Mouse (Mus musculus): ENCODE data around the gene Clec1b. TPM values are rescaled to one million over a fixed set of nuclear protein-coding genes. Genes with fewer than 3 reads are reported as not detected.

The Clec1b gene
- 1 to 10 TPM in 1 of 2 experiments, under 1 TPM in 1; 0.56 to 1.2 TPM for total RNA-seq (2021)
- long read RNA-seq, experiment 1 = 0 reads
- long read RNA-seq, experiment 2 = 0 reads

DNA sequence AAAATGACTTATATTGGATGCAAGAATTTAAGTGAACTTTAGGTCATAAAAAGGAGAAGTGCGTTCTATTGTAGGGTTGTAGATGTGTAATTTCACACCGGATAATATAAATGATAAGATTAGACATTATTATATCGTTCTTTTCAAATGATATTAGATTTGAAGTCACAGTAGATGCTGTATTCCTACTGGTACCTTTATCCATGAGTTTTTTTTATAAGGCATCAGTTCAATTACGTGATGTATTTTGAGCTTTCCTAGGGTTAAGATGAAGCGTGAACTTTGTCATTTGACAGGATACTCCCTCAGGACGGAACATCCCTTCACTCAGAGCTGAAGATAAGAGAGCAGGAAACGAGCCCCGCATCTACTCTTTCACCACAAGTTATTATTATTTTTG is at the start of gene Clec1b:
Gene Clec1b (plus strand): TSS at position 301 of the 400 bp plus-strand sequence.
- no peak for DNase-seq

DNA sequence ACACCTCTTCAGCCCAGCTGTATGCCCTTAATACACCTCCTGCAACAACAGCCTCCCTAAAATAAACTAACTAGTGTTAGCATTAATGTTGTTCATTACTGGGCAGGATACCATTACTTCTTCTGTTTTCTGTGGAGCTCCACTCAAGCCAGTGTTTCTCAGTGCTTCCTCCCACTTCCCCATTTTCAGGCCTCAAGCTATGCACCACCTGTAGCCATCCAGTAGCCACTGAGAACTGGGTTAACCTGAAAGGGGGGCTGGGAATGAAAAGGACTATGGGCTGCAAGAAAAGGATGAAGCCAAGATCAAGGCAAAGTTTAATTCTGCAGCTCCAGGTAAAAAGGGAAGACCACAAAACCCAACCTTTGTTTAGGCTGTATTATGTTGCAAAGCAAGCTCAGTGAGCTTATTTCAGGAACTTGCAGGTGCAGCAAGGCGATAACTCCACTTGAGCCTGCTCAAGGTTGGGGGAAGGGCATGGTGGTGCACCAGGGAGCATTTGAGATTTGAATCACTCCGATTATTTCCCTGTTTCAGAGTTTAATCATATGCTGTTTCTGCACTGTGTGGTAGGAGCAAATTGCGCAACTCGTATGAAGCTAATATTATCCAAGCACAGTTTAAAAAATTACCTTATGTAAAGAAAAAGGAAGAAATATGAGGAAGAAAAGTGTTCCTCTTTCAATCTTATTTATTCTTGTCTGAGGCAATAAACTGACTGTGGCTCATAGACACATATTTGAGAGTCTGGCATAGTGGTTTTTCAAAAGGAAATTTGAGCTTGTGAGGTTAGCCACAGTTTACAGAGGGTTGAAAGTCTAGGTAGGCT is 47.4 kb upstream of the Clec1b start:
- DNase-seq = no peak

DNA sequence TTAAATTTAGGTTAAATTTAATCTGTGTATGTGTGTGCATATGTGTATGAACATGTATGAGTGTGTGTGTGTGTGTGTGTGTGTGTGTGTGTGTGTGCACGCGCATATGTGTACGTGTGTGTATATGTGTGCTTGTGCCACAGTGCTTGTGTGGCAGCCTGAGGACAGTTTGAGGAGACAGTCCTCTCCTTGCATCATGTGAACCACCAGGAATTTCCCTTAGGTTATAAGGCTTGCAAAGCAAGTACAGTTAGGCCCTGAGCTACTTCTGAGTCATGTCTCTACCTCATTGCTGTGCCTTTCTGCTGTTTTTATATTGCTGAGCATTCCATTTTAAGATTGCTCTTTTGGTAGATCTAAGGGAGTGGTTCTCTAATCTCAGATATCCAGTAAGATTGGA is 46.0 kb upstream of the Clec1b start:
- DNase-seq = no peak

DNA sequence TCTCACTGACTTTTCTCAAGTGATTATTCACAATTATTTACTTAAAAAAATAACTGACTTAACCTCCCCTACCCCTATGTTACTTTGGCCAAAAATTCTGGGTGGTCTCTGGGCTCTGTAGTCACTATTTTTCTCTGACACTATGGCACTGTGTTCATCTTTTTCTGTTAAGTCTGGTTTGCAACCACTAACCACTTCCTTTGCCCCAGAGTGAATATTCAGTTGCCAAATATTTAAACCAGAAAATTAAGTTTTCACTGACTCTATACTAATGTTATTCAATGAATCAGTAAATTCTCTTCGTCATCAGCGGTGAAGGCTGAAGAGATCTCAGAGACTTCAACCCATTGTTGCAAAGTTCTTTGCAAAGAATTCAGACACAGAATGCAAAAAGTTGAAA is 41.3 kb upstream of the Clec1b start:
- DNase-seq = no peak

DNA sequence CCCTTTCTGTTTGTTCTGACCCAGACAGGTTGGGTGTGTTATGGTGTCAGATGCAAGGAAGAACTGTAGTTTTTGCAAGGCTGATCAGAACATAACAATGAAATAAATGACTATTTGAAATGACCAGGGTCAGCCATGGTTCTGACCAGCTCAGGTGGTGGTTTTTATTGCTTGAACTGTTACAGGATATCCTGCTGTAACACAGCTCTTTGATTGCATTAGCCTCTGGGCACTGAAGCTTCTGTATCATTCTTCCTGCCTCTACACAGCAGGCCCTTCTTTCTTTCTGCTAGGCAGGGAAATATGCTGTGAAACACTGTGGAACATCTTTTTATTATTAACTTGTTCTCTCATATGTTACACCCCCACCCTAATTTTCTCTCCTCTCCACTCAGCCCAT is 40.7 kb upstream of the Clec1b start:
- DNase-seq = no peak

DNA sequence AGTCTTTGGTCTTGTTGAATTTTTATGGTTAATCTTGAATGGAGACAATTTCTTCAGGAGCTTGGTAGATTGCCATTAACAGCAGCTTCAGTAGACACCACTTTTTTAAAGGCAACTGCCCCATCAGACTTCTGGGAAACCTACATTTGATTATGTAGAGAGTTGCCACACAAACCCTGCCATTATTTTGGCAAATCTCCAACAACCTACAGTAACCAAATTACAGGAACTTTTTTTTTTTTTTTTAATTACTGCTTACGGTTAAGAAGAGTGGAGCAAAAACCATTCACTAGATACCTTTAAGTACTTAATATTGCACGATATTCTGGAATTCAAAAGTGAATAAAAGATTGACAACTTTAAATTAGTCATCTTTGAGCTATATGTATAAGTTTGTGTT is 37.6 kb upstream of the Clec1b start:
- DNase-seq = no peak

DNA sequence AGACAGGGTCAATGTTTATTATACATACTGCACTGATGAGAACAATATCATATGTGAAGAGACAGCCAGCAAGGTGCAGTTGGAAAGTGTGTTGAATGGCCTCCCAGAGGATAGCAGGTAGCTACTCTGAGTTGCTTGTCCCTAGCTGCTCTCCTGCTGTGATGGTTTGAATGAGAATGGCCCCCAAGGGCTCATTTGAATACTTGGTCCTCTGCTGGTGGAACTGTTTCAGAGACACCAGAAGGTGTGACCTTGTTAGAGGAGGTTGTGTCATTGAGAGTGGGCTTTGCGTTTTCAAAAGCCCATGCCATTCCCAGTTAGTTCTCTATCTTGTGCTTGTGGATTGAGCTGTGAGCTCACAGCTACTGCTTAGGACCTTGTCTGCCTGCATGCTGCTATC is 33.2 kb upstream of the Clec1b start:
- DNase-seq = no peak

DNA sequence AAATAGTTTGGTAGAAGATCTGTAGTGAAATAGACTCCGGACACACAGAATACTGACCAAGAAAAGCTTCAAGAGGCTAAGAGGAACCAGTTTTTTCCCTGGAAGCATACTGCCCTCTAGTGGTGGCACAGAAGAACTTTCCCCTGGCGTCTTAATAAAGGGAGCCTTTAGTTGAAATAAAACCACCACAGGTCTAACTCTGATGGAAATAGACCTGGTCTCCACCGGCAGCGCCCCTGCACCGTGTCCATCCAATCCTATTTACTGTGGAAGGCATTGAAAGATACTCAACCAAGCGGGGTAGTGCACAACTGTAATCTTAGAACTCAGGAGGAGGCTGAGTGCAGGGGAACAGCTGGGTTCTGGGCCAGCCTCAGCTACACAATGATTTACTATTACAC is 31.1 kb upstream of the Clec1b start:
- DNase-seq = peak in 1 of 2 experiments; percentile 54

DNA sequence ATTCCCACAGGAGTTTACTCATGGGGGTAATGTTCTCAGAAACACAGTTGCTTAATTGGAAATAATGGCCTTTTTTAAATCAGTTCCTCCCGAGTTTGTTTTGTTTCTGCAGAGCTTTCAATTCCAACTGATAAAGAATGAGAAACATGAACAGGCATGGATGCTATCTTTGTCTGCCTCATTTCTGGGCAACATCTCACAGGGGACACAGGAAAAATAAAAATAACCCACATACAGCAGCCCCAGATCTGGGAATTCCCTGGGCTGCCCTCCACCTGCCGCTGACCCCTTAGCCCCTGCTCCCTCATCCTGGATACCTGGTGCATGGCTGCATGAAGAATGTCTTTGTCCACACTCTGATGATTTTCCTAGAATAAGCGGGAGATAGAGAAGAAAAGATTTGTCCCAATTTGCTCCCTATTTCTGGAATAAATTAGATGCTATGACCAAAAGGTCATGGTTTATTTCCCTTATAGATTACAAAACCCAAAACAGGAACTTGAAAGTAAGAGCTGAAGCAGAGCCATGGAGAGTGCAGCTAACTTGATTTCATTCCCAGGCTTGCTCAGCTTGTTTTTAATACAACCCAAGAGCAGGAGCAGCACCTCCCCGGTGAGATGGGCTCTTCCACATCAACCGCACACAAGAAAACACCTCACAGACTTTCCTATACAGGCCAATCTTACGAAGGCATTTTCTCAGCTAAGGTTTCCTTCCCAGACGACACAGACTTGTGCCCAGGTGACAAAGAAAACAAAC is 27.5 kb upstream of the Clec1b start:
- DNase-seq = no peak

DNA sequence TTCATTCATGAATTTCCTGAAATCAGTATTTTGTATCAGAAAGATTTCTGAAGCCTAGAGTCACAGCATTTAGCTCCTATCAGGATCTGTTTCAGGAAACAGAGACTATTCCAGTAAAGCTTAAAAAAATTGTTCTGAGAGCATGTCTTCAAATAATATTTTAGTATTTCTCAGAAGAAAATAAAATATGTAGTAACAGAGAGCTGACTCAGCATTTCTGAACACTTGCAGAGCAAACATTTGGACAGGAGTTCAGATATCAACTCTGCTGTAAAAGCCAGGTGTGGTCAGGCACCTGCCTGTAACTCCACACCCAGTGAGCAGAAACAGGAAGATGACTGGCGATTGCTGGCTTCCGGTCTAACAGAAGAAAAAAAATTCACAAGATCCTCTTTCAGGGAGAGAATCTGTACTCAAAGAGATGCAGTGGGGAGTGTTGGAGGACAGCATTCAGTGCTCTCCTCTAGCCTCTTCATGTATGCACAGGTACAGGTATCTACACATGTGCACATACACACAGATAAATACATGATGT is 22.1 kb upstream of the Clec1b start:
- DNase-seq = no peak

DNA sequence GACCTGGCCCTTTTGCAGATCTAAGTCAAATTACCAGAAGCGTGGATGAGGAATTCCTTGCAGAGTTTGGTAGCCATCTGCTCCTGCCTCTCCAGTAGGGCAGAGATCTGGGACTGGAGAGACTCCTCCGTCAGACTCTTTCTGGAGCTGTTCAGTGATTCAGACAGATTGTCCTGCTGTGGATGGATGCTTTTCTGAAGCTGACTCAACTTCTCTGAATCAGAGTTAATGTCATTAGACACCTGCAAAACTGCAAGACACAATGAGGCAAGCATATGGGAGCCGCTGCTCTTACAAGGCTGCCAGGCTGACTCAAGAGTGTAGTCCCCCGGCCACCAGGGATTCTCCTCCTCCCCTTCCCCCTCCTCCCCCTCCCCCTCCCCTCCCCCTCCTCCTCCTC is 16.6 kb upstream of the Clec1b start:
- no peak for DNase-seq

DNA sequence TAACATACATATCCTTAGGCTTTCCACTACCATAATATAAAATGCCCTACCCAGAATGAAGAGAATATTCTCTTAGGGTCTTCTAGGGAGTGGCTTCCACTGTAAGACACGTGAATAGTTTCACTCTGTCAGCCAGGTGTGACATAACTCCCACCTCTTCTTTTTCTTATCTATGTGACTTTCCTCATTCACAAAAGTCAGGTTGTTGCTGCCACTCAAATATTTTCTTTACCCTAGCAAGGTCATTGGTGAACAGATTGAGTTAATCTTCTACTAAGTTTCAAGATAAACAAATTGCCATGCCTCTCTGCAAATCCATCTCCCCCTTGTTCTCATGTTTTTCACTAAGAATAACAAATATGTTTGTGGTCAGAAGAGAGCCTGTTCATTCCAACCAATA is 15.4 kb upstream of the Clec1b start:
- DNase-seq = no peak

DNA sequence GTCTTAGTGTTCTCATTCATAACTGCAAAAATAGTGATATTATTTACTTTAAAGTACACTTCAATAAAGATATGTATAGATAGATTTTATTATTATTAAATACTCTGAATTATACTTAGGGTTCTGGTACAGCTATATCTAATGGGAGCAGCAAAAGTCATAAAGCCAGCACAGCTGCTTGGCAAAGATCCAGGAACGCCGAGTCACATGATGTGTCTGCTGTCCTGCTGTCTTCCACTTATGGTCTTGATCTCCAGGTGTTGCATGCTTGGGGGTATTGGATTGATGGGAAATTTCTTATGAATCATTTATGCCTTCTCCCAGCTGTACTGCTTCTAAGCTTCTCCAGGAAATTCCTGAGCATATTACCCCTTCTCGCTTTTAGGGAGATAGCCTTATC is 13.6 kb upstream of the Clec1b start:
- DNase-seq = peak in 1 of 2 experiments; percentile 4

DNA sequence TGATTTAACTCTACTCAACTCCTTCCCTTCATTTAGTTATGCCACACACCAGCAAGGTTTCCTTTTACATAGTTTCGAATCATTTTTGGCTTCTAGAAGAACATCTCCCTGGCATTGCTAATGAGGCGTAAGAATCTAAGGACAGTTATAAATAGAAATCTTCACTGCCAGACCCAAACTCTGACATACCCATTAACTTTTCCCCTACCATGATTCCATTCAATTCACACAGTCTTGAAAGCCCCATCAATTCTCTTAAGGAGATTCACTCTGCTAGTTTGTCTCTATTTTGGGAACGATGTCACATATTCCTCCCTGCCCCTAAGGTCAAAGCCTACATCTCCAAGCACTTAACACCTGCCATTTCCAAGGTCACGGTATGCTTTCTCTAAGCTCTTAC is 12.1 kb upstream of the Clec1b start:
- DNase-seq = no peak

DNA sequence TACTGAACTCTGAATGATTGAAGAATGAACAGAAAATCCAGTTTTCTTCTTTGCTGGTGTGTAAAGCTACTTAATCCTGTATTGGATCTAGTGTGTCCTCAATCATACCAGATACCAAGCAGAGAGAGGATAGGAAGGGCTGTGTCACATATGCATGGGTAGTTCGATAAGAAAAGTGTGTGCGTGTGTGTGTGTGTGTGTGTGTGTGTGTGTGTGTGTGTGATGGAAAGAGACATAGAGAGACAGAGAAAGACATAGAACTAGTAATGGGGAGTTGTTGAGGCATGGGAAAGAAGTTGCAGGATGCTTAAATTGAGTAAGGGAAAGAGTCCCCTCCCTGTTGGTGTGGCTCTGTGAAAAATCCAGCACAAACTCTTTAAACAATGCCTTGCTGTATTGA is 11.3 kb upstream of the Clec1b start, which contains the start of gene Clec12b:
Gene Clec12b (minus strand): TSS at position 101 of the 400 bp plus-strand sequence.
- DNase-seq = no peak

DNA sequence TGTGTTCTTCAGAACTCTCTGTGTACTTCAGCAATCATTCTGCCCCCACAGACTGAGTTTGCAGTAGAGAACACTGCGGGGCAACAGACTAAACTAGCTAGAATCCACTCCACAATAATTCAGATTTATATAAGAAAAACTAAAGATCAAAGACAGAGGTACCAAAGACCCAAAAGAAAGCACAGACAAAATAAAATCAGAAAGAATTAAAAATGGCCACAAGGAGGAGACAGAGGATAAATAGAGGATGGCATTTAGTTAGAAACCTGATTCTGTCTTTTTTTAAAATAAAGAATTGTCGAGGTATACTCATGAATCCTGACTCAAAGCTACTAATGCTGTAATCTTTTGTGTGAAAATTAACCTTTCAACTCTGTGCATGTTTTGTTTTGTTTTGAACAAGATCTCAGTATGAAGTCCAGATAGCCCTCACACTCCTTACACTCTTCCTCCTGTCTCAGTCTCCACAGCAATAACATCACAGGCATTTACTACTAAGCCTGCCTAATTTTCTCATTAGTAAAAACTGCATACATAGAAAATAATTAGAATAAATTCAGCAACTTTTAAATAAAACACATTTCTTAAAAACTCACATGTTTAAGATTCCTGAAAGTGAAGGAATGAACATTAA is 3.9 kb upstream of the Clec1b start:
- DNase-seq = no peak

DNA sequence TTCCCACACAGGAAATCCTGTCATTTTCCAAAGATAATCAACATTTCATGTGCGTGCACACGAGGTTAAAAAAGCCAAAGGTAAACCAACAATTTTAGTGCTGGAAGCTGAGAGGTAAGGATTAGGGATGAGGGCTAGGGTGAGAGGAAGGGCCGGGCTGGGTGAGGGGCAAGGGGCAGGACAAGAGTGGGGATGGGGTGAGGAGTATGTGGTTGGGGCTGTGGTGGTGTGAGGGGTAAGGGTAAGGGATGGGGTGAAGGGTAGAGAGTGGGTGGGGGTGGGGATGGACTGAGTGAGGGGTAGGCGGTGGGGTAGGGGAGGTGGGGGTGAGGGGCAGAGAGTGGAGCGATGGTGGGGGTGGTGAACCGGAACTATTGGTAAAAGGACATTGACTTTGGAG is 3.4 kb upstream of the Clec1b start:
- no peak for DNase-seq

DNA sequence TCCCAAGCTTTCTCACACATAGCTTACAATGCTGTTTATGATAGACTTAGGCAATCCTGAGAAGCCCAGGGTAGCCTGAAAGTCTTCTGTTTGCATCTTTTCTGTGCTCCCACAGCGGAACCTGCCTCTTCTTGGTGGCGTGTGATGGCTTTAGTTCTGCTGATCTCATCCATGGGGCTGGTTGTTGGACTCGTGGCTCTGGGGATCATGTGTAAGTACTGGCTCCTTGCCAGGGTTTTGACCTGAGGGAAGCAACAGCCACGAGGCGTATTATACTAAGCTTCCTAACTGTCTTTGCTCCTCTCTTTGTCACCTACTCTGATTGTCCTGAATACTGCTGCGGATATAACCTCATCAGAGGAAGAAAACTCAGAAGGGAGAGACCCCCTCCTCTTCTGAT is 2.8 kb downstream of the Clec1b start:
- peak; percentile 26 to 51 for DNase-seq

DNA sequence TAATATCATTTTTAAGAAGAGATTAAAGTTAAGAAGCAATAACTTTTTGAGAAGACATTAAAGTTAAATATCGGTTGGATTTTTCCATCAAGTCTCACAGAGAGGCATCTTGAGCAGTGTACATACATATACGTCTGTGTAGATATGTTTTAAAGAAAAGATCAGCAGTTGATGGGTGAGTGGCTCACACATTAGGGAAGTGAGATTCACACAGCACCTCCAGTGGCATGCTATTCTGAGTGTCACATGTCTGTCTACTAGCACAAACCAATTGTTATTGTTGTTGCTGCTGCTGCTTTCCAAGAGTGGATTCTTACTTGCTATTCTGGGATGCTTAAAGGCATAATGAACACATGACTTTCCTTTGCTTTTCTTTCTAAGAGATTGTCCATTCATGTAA is 5.3 kb downstream of the Clec1b start:
- no peak for DNase-seq

DNA sequence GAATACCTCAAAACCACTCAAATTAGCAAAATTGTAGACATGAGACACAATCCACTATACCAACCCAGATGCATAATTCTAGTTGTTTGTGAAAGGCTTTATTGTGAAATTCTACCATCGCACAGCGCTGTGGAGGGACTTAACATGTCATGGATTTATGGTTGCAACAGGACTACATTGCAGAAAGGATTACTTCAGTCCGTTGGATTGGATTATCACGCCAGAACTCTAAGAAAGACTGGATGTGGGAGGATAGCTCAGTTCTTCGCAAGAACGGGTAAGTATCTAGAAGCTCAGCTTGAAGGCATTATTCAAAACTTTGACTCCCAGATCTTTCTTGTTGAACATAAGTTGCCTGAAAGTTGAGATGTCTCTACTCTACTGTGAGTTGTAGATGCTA is 6.3 kb downstream of the Clec1b start:
- no peak for DNase-seq

DNA sequence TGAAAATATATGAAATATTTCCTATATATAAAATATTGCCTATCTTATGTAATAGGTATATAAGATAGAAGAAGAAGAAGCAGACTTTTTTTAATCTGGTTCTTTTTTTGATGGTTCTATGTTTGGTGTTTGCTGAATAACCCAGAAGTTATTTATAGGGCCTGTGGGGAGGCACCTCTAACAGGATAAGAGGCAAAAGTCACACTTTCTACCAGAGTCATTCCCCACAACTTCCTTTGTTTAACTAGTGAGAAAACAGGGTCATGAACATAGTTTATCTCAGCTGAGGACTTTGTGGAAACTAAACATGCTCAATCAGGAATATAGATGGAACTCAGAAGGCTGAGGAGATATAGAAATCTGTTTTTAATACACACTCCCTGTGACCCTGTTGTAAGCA is 8.9 kb downstream of the Clec1b start:
- no peak for DNase-seq

DNA sequence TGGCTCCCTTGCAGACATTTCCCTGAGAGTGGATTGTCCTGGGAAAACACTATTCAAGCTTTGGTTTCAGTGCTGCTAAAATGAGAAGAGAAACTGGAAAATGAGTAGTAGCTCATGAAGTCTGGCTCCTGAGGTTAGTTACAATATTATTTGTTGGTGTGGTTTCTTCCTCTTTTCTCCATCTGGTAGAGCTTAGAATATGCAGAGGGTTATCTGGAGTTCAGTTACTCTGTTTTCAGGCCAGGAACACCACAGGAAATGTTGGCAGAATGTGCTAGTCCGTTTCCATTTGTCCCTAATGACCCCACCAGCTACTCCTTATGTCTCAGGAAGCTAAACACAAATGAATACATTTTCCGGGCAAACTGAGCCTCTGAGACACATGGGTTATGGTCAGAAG is 10.2 kb downstream of the Clec1b start:
- no peak for DNase-seq

DNA sequence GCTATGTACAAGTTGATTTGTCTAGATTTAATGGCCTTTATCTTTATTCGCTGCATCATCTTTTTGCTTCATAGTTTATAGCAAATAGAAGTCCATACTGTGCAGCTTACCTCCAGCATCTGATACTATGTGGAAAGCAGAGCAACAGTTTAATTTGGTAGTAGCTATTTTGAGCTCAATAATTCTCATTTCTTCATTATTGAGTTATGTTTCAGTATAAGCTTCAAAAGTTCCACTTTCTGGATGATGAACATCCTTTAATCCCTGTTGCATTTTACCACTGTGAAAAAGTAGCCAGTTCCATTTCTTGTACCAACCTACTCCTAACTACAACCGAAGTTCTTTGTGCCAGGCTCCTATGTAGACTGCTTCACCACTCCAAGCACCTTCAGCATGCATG is 11.5 kb downstream of the Clec1b start, which contains the start of gene Clec9a:
Gene Clec9a (plus strand): TSS at position 301 of the 400 bp plus-strand sequence.
- no peak for DNase-seq
